Mouse (Mus musculus) small intestine, adult 2 months (tissue): ENCODE measurements around the gene Kpna2. TPM values are rescaled to one million over a fixed set of nuclear protein-coding genes. Genes with fewer than 3 reads are reported as not detected.

Source experiments
- H3K27ac ChIP-seq: fragments of 200-500 bp; 2 replicates; pipeline ENCODE4 v1.5.1; 2012; ENCODE audit warnings: low read depth, low read length, control low read depth, inconsistent platforms; ENCODE audit not compliant: insufficient read depth
- H3K27me3 ChIP-seq: fragments of 200-500 bp; 2 replicates; pipeline ENCODE4 v1.6.1; 2012; ENCODE audit warnings: mild to moderate bottlenecking, moderate library complexity, low read length, inconsistent platforms; ENCODE audit not compliant: control insufficient read depth, insufficient read depth
- H3K36me3 ChIP-seq: fragments of 200-500 bp; 2 replicates; pipeline ENCODE4 v1.6.1; 2012; ENCODE audit warnings: mild to moderate bottlenecking, low read length, control low read depth, inconsistent platforms; ENCODE audit not compliant: control insufficient read depth, insufficient read depth
- H3K4me1 ChIP-seq: fragments of 200-500 bp; 2 replicates; pipeline ENCODE4 v1.6.1; 2012; ENCODE audit warnings: low read length, inconsistent platforms, mixed read lengths; ENCODE audit not compliant: control insufficient read depth, insufficient read depth, insufficient read length
- H3K4me3 ChIP-seq: fragments of 200-500 bp; 2 replicates; pipeline ENCODE4 v1.5.1; 2012; ENCODE audit warnings: low read depth, mild to moderate bottlenecking, control low read depth, inconsistent platforms, low read length, moderate library complexity
- CTCF ChIP-seq: fragments of 200-500 bp; IDR thresholded peaks from 2 replicates; pipeline ENCODE4 v1.5.1; 2012; ENCODE audit warnings: low read depth, mild to moderate bottlenecking, control low read depth, inconsistent platforms, low read length, moderate library complexity, mixed read lengths; ENCODE audit not compliant: insufficient replicate concordance, insufficient read length; ENCODE audit errors: extremely low read depth
- POLR2A ChIP-seq: fragments of 200-500 bp; IDR thresholded peaks from 2 replicates; pipeline ENCODE4 v1.6.1; 2012; ENCODE audit warnings: low read depth, mild to moderate bottlenecking, control low read depth, inconsistent platforms, low read length, moderate library complexity
- WGBS: fragments of 180-500 bp; shearing (Covaris S2); methylation state at CpG from one replicate; pipeline ENCODE4 v1.1.7; 2018; 5-methylcytosine and 5-hydroxymethylcytosine counted together
- polyA plus RNA-seq: library from polyadenylated mRNA; depleted of rRNA; stranded (reverse); fragments of >200 nt; gene quantifications from 2 replicates; pipeline ENCODE4 v1.2.3, GENCODE M21; 2012

Gene Kpna2
- polyA plus RNA-seq, 1 experiment = 15.2 TPM

DNA sequence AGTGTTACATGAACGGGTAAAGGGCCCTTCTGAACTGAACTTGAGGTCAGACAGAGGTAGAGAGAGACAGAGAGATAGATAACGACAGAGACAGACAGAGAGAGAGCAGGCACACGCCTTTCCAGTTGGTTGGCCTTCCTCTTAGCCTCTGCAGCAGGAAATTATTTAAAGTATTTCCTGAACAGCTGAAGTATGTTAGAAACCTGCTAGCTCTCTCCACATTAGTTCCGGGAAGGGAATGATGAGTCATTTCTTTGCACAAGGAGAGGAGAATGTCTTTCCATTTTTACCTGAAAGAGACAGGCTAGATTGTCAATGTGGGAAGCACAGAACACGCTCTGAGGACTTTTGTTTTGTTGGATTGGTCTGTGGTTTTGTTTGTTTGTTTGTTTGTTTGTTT lies 17.0 kb downstream of the Kpna2 start:
- Histone ChIP-seq H3K4me1 (peaks cover 4% of the 10 kb centered on the region), H3K4me3 (no peak overlapping the region), H3K27ac (peak overlapping the region; percentile 30; the same call in 1 of the 2 replicates), H3K36me3 (peaks cover 6% of the 10 kb centered on the region), H3K27me3 (no peaks in the 10 kb centered on the region)
- no peak for TF ChIP-seq POLR2A
- no peak for TF ChIP-seq CTCF
- WGBS = 23% methylated on average over 5 of the region's 5 CpGs

DNA sequence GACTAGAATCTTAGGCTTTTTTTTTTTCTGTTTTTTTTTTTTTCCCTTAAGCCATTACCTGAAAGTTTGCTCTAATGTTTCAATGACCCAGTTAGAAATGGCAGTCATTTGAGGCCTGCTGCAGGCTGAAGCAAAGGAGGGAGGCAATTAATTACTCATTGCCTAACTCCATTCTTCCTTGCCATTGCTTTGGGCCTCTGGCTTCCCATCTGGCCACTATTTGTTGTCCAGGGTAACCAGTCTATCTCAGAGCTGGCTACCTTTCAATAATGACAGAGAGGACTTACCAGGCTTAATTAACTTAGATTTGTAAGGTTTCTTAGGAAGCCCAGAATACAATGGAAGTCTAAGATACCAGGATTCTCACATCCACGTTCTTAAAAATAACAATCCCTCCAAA lies 17.6 kb downstream of the Kpna2 start:
- Histone ChIP-seq H3K36me3 (peaks cover 1% of the 10 kb centered on the region; the same call in 1 of the 2 replicates), H3K4me1 (no peaks in the 10 kb centered on the region; the same call in 1 of the 2 replicates), H3K27me3 (no peaks in the 10 kb centered on the region), H3K4me3 (no peak overlapping the region), H3K27ac (peak overlapping the region; percentile 30; the same call in 1 of the 2 replicates)
- WGBS = 80% methylated on average over 1 of the region's 1 CpGs
- no peak for TF ChIP-seq CTCF
- no peak for TF ChIP-seq POLR2A

DNA sequence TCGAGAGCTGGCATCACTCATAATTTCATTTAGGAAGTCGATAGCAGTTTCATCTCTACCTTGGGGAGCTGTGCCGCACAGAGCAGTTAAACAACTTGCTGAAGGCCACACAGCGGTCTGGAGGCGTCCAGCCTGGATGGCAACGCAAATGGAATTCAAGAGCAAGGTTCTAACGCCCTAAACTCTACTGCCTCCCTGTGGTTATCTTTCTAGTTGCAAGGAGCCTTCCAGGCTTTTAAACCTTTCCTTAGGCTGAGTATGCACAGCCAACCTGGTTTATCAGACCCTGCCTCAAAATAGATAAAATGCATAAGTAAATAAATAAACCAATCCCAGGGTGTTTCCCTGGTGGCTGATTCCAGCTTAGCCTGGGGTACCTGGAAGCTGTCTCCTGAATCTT lies 18.9 kb downstream of the Kpna2 start:
- no peak overlapping the region for H3K27ac ChIP-seq
- peak; percentile 65; the same call in 1 of the 2 replicates for TF ChIP-seq CTCF
- TF ChIP-seq POLR2A = no peak
- H3K4me1 ChIP-seq = no peaks in the 10 kb centered on the region; the same call in 1 of the 2 replicates
- no peaks in the 10 kb centered on the region for H3K27me3 ChIP-seq
- H3K36me3 ChIP-seq = no peaks in the 10 kb centered on the region
- 17% methylated on average over 7 of the region's 7 CpGs for WGBS
- no peak overlapping the region for H3K4me3 ChIP-seq

DNA sequence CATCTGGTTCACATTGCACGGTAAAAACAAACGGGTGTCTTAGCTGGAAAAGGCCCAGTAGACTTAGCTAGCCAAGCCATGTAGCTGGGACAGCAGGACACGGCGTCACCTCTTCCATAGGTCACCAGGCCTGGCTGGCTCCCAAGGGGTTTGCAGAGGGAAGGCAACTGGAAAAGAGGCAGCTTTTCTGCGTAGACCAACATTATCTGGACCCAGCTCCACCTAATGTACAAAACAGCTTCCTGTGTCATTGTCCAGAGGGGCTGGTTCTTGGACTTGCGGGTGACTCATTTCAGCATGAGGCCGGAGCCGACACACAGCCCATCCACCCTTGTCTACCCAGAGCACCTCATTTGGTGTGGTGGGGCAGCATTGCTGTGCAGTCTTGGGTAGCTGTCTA lies 23.1 kb downstream of the Kpna2 start:
- no peaks in the 10 kb centered on the region for H3K4me1 ChIP-seq
- H3K4me3 ChIP-seq = no peak overlapping the region
- WGBS = 79% methylated on average over 8 of the region's 8 CpGs
- H3K36me3 ChIP-seq = no peaks in the 10 kb centered on the region
- no peaks in the 10 kb centered on the region for H3K27me3 ChIP-seq
- TF ChIP-seq POLR2A = no peak
- no peak for TF ChIP-seq CTCF
- no peak overlapping the region for H3K27ac ChIP-seq

DNA sequence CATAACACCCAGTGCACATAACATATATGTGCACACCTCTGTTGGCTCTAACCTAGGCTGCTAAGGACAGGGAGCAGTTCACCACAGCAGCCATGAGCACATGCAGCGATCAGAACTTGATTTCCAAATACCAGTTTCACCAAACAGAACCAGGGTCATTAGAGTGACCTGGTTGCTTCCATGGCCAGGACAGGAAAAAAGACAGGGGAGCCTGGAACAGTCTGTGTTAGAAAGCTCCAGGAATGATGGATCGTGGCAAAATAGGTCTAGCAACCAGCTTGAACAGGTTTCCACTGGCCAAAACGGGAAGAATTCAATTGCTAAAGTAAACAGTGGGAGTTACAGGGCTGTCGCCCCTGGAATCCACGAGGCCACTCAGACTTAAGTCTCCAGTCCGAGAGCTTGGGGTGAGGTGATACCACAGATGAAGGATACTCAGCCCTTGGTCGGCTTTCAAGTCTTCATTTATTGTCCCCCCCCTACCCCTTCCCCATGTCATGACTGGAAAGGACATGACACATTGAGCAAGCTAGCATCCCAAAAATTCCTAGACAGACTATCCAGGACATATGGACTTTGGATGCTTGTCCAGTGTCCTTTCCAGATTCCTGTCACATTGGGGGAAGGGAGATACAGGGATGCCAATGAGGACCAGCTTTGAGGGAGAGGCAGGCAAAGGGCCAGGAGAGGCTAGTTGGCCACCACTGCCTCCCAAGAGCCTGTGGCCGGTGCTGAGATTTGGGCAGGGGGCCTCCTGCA lies 23.7 kb downstream of the Kpna2 start:
- TF ChIP-seq CTCF = no peak
- no peak for TF ChIP-seq POLR2A
- Histone ChIP-seq H3K36me3 (no peaks in the 10 kb centered on the region), H3K4me3 (no peak overlapping the region), H3K27me3 (no peaks in the 10 kb centered on the region), H3K27ac (no peak overlapping the region), H3K4me1 (no peaks in the 10 kb centered on the region)
- whole genome bisulfite sequencing = 57% methylated on average over 8 of the region's 8 CpGs

DNA sequence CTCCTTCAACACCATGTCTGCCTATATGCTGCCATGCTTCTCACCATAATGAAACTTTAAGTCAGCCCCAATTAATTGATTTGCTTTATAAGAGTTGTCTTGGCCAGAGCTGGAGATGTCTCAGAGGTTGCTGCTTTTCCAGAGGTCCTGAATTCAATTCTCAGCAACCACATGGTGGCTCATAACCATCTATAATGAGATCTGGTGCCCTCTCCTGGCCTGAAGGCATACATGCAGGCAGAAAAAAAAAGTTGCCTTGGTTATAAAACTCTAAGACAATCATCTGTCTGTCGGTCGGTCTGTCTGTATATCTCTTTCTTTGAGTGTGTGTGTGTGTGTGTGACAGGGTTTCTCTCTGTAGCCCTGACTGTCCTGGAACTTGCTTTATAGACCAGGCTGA lies 24.9 kb downstream of the Kpna2 start:
- 74% methylated on average over 2 of the region's 2 CpGs for WGBS
- no peak overlapping the region for H3K27ac ChIP-seq
- H3K4me1 ChIP-seq = no peaks in the 10 kb centered on the region
- H3K36me3 ChIP-seq = no peaks in the 10 kb centered on the region
- no peaks in the 10 kb centered on the region for H3K27me3 ChIP-seq
- no peak overlapping the region for H3K4me3 ChIP-seq
- TF ChIP-seq POLR2A = no peak

DNA sequence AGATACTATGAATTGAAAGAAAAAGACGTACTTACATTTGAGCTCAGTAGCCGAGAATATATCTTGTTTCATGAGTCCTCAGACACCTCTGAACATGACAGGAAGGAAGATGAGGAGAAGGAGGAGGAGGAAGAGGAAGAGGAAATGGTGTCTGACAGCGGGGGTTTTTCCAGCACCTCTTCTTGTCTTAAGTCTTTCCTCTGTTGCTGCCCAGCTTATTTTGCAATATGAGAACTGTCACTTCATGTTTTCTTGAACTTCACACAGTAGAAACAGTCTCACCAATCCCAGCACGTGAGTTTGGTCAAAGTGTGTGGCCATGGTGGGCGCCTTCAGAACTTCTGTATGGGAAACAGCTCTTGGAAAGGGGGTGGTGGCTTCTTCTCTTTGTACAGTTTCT lies 26.3 kb downstream of the Kpna2 start:
- H3K4me1 ChIP-seq = no peaks in the 10 kb centered on the region
- TF ChIP-seq POLR2A (no peak), CTCF (no peak)
- WGBS = 85% methylated on average over 5 of the region's 5 CpGs
- no peaks in the 10 kb centered on the region for H3K27me3 ChIP-seq
- no peak overlapping the region for H3K27ac ChIP-seq
- H3K36me3 ChIP-seq = no peaks in the 10 kb centered on the region
- peak overlapping the region; percentile 33; the same call in 1 of the 2 replicates for H3K4me3 ChIP-seq

DNA sequence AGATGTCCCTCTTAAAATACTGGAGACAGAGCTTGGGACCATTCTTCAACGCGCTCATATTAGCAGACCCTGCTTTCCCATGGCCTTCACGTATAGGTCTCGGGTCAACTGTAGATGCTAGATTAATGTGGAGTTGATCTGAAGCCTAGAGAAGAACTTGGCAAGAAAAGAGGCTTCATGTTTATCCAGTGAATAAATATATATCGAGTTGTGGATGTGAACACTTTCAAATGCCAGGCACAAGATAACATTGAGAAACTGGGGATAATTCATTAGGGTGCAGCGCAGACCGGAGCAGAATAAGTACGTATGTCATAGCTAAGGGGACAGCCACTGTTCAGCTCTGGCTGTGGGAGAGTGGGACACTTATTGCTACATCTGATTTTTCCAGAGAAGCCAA lies 29.5 kb downstream of the Kpna2 start:
- 75% methylated on average over 8 of the region's 8 CpGs for WGBS
- TF ChIP-seq POLR2A (no peak), CTCF (no peak)

More for the DNA sequence above, 29.5 kb downstream of the Kpna2 start:
- H3K36me3 ChIP-seq = no peaks in the 10 kb centered on the region
- H3K27ac ChIP-seq = no peak overlapping the region
- H3K4me1 ChIP-seq = no peaks in the 10 kb centered on the region
- no peaks in the 10 kb centered on the region for H3K27me3 ChIP-seq
- no peak overlapping the region for H3K4me3 ChIP-seq
